Comparison of ENCODE assay signal across 23 mouse cellular contexts in the genomic region with DNA sequence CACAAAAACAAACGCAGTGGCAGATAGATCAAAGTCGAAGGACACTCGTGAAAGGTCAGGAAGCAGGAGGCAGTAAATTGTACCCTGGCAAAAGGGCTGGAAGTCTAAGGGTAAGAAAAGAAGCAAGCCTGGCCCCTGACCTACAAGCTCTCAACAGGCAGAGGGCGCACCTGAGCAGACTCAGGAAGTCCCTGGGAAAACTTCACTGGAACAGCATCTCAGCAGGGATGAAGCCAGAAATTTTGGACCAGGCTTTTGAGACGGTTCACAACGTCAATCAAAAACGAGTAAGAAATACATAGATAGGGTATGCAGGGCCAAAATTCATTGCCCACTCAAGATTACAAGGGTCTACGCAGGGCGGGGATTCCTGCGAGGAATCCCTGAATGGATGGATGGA. TPM values are rescaled to one million over a fixed set of nuclear protein-coding genes. Genes with fewer than 3 reads are reported as not detected.
DNase-seq lines count a peak whose midpoint lies in the region; ATAC-seq and TF ChIP-seq lines count a peak whose summit lies in the region.
"Not testable (repeated sequence)": the region's sequence is repeated elsewhere in the genome, so short reads cannot be mapped to it uniquely, and the experiment has no call there.
"Had no signal": no experiment of that assay in that cellular context is flagged by ENCODE, and none has a peak within 500 bp of the region (broad histone marks: within the 10 kb centered on the region; RNA-seq: fewer than 3 reads in every experiment).

No protein-coding gene starts in this region.

- CTCF ChIA-PET in Patski (lab: Charles Lee): not testable (repeated sequence)

- H3K4me3 ChIP-seq in forebrain, embryonic 12.5 days (replicated peaks); heart, adult 2 months; intestine, postnatal 0 days (ENCODE audit: low read depth, low read length); neural tube, embryonic 14.5 days (ENCODE audit: low read depth, low read length): not testable (repeated sequence)
- H3K4me3 ChIP-seq in hindbrain, embryonic 13.5 days: peak overlapping the region; percentile 43
- H3K4me3 ChIP-seq in limb, embryonic 13.5 days: 0 out of 2 replicates have a peak overlapping the region, but pooled peaks have one; percentile 42
- peak overlapping the region; percentile 43 for H3K4me3 ChIP-seq in midbrain, embryonic 13.5 days (replicated peaks)

- TF ChIP-seq CTCF in Patski (IDR thresholded peaks at IDR 0.05): peak; percentile 28
- peak; percentile 48 for TF ChIP-seq CTCF in heart, adult 2 months (IDR thresholded peaks at IDR 0.05)
- peak; percentile 51 for TF ChIP-seq CTCF in intestine, postnatal 0 days (IDR thresholded peaks at IDR 0.05; ENCODE audit: low read depth)

- not testable (repeated sequence) for H3K36me3 ChIP-seq in forebrain, embryonic 12.5 days (replicated peaks); heart, adult 2 months (ENCODE audit: control insufficient read depth, insufficient read depth, low read length); hindbrain, embryonic 13.5 days; intestine, postnatal 0 days (ENCODE audit: control insufficient read depth, insufficient read depth); limb, embryonic 13.5 days; midbrain, embryonic 13.5 days; neural tube, embryonic 14.5 days (ENCODE audit: control insufficient read depth, insufficient read depth, low read length)

- H3K9me3 ChIP-seq in forebrain, embryonic 12.5 days; hindbrain, embryonic 13.5 days; intestine, postnatal 0 days (ENCODE audit: control insufficient read depth); limb, embryonic 13.5 days; midbrain, embryonic 13.5 days; neural tube, embryonic 14.5 days (ENCODE audit: control insufficient read depth, low read length): not testable (repeated sequence)

- WGBS in forebrain, embryonic 12.5 days: 9% methylated on average over 10 of the region's 10 CpGs
- WGBS in heart, adult 2 months: 9% methylated on average over 10 of the region's 10 CpGs
- WGBS in hindbrain, embryonic 13.5 days: 6% methylated on average over 8 of the region's 10 CpGs
- WGBS in intestine, postnatal 0 days: 5% methylated on average over 5 of the region's 10 CpGs
- 0% methylated on average over 7 of the region's 10 CpGs for WGBS in limb, embryonic 13.5 days
- WGBS in midbrain, embryonic 13.5 days: 8% methylated on average over 8 of the region's 10 CpGs
- 1% methylated on average over 6 of the region's 10 CpGs for WGBS in neural tube, embryonic 14.5 days

- not testable (repeated sequence) for H3K27me3 ChIP-seq in Patski; forebrain, embryonic 12.5 days; heart, adult 2 months (ENCODE audit: control insufficient read depth, insufficient read depth, low read length); hindbrain, embryonic 13.5 days; intestine, postnatal 0 days (replicated peaks; ENCODE audit: control insufficient read depth, insufficient read depth, low read length); limb, embryonic 13.5 days; midbrain, embryonic 13.5 days; neural tube, embryonic 14.5 days (ENCODE audit: control insufficient read depth, insufficient read depth, low read length)

- not testable (repeated sequence) for H3K4me1 ChIP-seq in forebrain, embryonic 12.5 days; heart, adult 2 months (ENCODE audit: control insufficient read depth, insufficient read depth, low read length); hindbrain, embryonic 13.5 days (replicated peaks); intestine, postnatal 0 days (replicated peaks; ENCODE audit: control insufficient read depth, insufficient read depth, low read length); limb, embryonic 13.5 days; midbrain, embryonic 13.5 days (replicated peaks); neural tube, embryonic 14.5 days (ENCODE audit: control insufficient read depth, insufficient read depth, low read length)

- in situ Hi-C loops in Patski (cut with MboI; ENCODE audit: low pct_unique_long_range_greater_than_20kb): not testable (repeated sequence)

- H3K79me2 ChIP-seq in heart, adult 2 months (replicated peaks; ENCODE audit: control insufficient read depth, insufficient read depth, low read length): not testable (repeated sequence)

- TF ChIP-seq POLR2A in heart, adult 2 months (IDR thresholded peaks at IDR 0.05; ENCODE audit: insufficient read depth, low read depth, low read length): not testable (repeated sequence)

- not testable (repeated sequence) for H3K27ac ChIP-seq in forebrain, embryonic 12.5 days; heart, adult 2 months; hindbrain, embryonic 13.5 days; intestine, postnatal 0 days (ENCODE audit: low read depth, low read length); limb, embryonic 13.5 days; midbrain, embryonic 13.5 days; neural tube, embryonic 14.5 days (ENCODE audit: low read depth, low read length)

- DNase-seq in Patski (ENCODE audit: low read depth, low spot score); heart, adult 2 months: not testable (repeated sequence)

- intact Hi-C loops in heart, adult 2 months (cut with DNase I): not testable (repeated sequence)

- not testable (repeated sequence) for H3K9ac ChIP-seq in forebrain, embryonic 12.5 days; heart, adult 2 months (ENCODE audit: low read depth, low read length); hindbrain, embryonic 13.5 days; intestine, postnatal 0 days (ENCODE audit: low read depth, low read length); limb, embryonic 13.5 days; midbrain, embryonic 13.5 days (replicated peaks); neural tube, embryonic 14.5 days (replicated peaks; ENCODE audit: low read depth, low read length)

- not testable (repeated sequence) for ATAC-seq in Patski; forebrain, embryonic 12.5 days (ENCODE audit: low FRiP score); hindbrain, embryonic 13.5 days (ENCODE audit: low FRiP score); intestine, postnatal 0 days; limb, embryonic 13.5 days (ENCODE audit: low FRiP score, low read depth); midbrain, embryonic 13.5 days; neural tube, embryonic 14.5 days (ENCODE audit: low read depth)

- TF ChIP-seq EP300 in heart, adult 2 months (IDR thresholded peaks at IDR 0.05; ENCODE audit: insufficient read depth, low read depth, low read length): not testable (repeated sequence)

- POLR2A ChIA-PET in Patski (lab: Charles Lee): not testable (repeated sequence)

- peak overlapping the region; percentile 64 for H3K4me2 ChIP-seq in forebrain, embryonic 12.5 days
- H3K4me2 ChIP-seq in hindbrain, embryonic 13.5 days: peak overlapping the region; percentile 56
- peak overlapping the region; percentile 56 for H3K4me2 ChIP-seq in intestine, postnatal 0 days (replicated peaks; ENCODE audit: low read depth)
- peak overlapping the region; percentile 67 for H3K4me2 ChIP-seq in limb, embryonic 13.5 days (replicated peaks)
- H3K4me2 ChIP-seq in midbrain, embryonic 13.5 days (replicated peaks): peak overlapping the region; percentile 57
- peak overlapping the region; percentile 37; the same call in 1 of the 2 replicates for H3K4me2 ChIP-seq in neural tube, embryonic 14.5 days (ENCODE audit: low read depth, low read length)

RNA-seq across cellular contexts. Expression of gene Gm10128, which starts 13.7 kb away (rescaled TPM):
- polyA plus RNA-seq in Patski (2021): not detected
- polyA plus RNA-seq in forebrain, embryonic 12.5 days (2016; fragmentation: Nextera tagmentation; extraction: Ambion mirVana): not detected in 2 replicates
- not detected for total RNA-seq in heart, adult 2 months (2021)
- not detected in 2 replicates for polyA plus RNA-seq in heart, adult 2 months (2012; rRNA removed)
- not detected in 2 replicates for polyA plus RNA-seq in hindbrain, embryonic 13.5 days (2015; fragmentation: Nextera tagmentation; extraction: Ambion mirVana)
- polyA plus RNA-seq in intestine, postnatal 0 days (2015; fragmentation: Nextera tagmentation; extraction: Ambion mirVana): not detected in 2 replicates
- not detected in 2 replicates for polyA plus RNA-seq in limb, embryonic 13.5 days (2015; fragmentation: Nextera tagmentation; extraction: Ambion mirVana)
- not detected in 2 replicates for polyA plus RNA-seq in midbrain, embryonic 13.5 days (2015; fragmentation: Nextera tagmentation; extraction: Ambion mirVana)
- not detected in 2 replicates for polyA plus RNA-seq in neural tube, embryonic 14.5 days (2014; fragmentation: Nextera tagmentation; extraction: Ambion mirVana)
- total RNA-seq: adrenal gland, postnatal 14 days; G1E; gastrocnemius, postnatal 4 days; heart, postnatal 4 days; layer of hippocampus, adult 18-20 months; layer of hippocampus, postnatal 36 days; left cerebral cortex, postnatal 25 days; megakaryocyte-erythroid progenitor cell, adult 5-6 weeks had no signal
- polyA plus RNA-seq: CD4-positive, CD25-positive, alpha-beta regulatory T cell, adult 4 months; forebrain, embryonic 11.5 days; G1E; heart, embryonic 10.5 days; intestine, embryonic 16.5 days; liver, embryonic 16.5 days; myocyte; testis, adult 2 months had no signal
